Mouse (Mus musculus): ENCODE measurements around the gene Dram1.

GRCm38 (mm10) chr10:88317151-88317550 is 61.7 kb downstream of the Dram1 start:
- no peak for TF ChIP-seq CTCF (IDR thresholded peaks at IDR 0.05; ENCODE audit: borderline replicate concordance, insufficient read depth, low read depth, low read length)
- no peak for TF ChIP-seq POLR2A (IDR thresholded peaks at IDR 0.05; ENCODE audit: borderline replicate concordance, insufficient read depth, low read length)

All from cerebellum, adult 2 months (tissue).